Mouse (Mus musculus): ENCODE results near the gene Rbmx. TPM values are rescaled to one million over a fixed set of nuclear protein-coding genes. Genes with fewer than 3 reads are reported as not detected.

Gene Rbmx
- polyA plus RNA-seq, 1 experiment from 2014 or later = 137 TPM

GRCm38 (mm10) chrX:57374029-57374428 lies 18.8 kb downstream of the Rbmx start:
- H3K4me1 ChIP-seq (ENCODE audit: insufficient read depth, low read length) = no peaks in the 10 kb centered on the region
- H3K27me3 ChIP-seq (ENCODE audit: insufficient read depth, low read length) = no peaks in the 10 kb centered on the region
- 77% methylated on average over 2 of the region's 2 CpGs for WGBS
- no peak overlapping the region for H3K27ac ChIP-seq (ENCODE audit: low read length)
- H3K4me3 ChIP-seq (ENCODE audit: low read length) = no peak overlapping the region
- H3K9ac ChIP-seq (replicated peaks; ENCODE audit: low read length) = no peak overlapping the region
- peaks cover 12% of the 10 kb centered on the region; the same call in 1 of the 2 replicates for H3K36me3 ChIP-seq (ENCODE audit: insufficient read depth, low read length)
- no peak overlapping the region for H3K4me2 ChIP-seq (replicated peaks; ENCODE audit: low read depth, low read length)
- ATAC-seq (ENCODE audit: low FRiP score, low TSS enrichment) = no peak
- H3K9me3 ChIP-seq (ENCODE audit: low read length) = no peaks in the 10 kb centered on the region

DNA sequence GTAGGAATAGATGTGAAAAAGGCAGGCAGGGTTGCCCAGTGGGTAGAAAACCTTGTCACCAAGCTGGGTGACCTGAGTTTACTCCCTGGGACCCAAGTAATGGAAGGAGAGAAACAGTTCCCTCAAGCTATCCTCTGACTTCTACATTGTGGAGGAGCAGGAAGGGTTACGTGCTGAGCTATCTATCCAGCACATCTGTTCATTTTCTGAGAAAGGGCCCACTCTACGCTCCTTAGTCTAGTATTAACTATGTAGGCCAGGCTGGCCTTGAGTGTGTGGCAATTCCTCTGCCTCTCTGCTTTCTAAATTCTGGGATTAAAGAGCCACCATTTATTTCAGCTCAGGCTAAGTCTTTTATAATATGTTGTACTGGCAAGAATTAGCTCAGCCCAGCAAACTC lies 19.3 kb downstream of the Rbmx start:
- Histone ChIP-seq H3K4me3 (ENCODE audit: low read length) (no peak overlapping the region), H3K9ac (replicated peaks; ENCODE audit: low read length) (no peak overlapping the region), H3K27me3 (ENCODE audit: insufficient read depth, low read length) (no peaks in the 10 kb centered on the region), H3K27ac (ENCODE audit: low read length) (no peak overlapping the region), H3K4me1 (ENCODE audit: insufficient read depth, low read length) (no peaks in the 10 kb centered on the region), H3K9me3 (ENCODE audit: low read length) (no peaks in the 10 kb centered on the region), H3K4me2 (replicated peaks; ENCODE audit: low read depth, low read length) (no peak overlapping the region), H3K36me3 (ENCODE audit: insufficient read depth, low read length) (peaks cover 9% of the 10 kb centered on the region; the same call in 1 of the 2 replicates)
- 86% methylated on average over 2 of the region's 2 CpGs for WGBS
- no peak for ATAC-seq (ENCODE audit: low FRiP score, low TSS enrichment)

GRCm38 (mm10) chrX:57372965-57373364 lies 19.9 kb downstream of the Rbmx start:
- Histone ChIP-seq H3K9ac (replicated peaks; ENCODE audit: low read length) (no peak overlapping the region), H3K4me3 (ENCODE audit: low read length) (no peak overlapping the region), H3K4me1 (ENCODE audit: insufficient read depth, low read length) (no peaks in the 10 kb centered on the region), H3K27me3 (ENCODE audit: insufficient read depth, low read length) (no peaks in the 10 kb centered on the region), H3K27ac (ENCODE audit: low read length) (no peak overlapping the region), H3K9me3 (ENCODE audit: low read length) (no peaks in the 10 kb centered on the region), H3K4me2 (replicated peaks; ENCODE audit: low read depth, low read length) (no peak overlapping the region), H3K36me3 (ENCODE audit: insufficient read depth, low read length) (0 out of 2 replicates have a peak, but pooled peaks cover 6% of the 10 kb centered on the region)
- WGBS = 85% methylated on average over 4 of the region's 4 CpGs
- ATAC-seq (ENCODE audit: low FRiP score, low TSS enrichment) = no peak

DNA sequence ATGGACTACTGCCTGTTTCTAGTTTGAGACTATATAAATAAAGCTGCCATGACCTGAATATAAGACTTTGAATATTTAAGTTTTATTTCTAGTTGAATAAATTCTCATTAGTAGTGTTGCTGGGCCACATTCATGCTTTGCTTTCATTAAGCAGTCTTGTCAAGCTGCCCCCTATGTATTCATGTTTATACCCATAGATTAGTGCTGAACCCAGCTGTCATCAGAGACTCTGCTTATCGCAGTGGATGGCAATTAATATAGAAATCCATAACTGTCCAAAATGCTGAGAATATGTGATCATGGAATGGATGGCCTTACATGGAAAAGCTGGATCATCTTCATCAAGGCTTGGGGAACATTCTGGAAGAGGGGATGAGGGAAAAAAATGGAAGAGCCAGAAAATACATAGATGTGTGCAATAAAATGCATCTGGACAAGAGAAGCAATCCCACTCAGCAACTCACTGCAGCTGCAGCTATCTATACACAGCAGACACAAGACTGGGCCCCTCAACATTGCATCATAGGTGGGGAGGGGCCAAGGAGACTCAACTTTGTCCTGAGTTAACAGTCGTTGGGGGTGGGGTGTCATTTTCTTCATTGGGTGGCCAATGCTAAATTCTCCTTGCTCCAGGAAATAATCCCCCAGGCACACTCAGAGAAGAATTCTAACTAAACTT lies 27.8 kb downstream of the Rbmx start:
- no peaks in the 10 kb centered on the region for H3K27me3 ChIP-seq (ENCODE audit: insufficient read depth, low read length)
- H3K9ac ChIP-seq (replicated peaks; ENCODE audit: low read length) = no peak overlapping the region
- no peak for ATAC-seq (ENCODE audit: low FRiP score, low TSS enrichment)
- no peak overlapping the region for H3K4me3 ChIP-seq (ENCODE audit: low read length)
- H3K9me3 ChIP-seq (ENCODE audit: low read length) = no peaks in the 10 kb centered on the region
- no peak overlapping the region for H3K27ac ChIP-seq (ENCODE audit: low read length)
- 70% methylated on average over 2 of the region's 2 CpGs for WGBS
- no peaks in the 10 kb centered on the region for H3K36me3 ChIP-seq (ENCODE audit: insufficient read depth, low read length)
- H3K4me2 ChIP-seq (replicated peaks; ENCODE audit: low read depth, low read length) = no peak overlapping the region
- no peaks in the 10 kb centered on the region for H3K4me1 ChIP-seq (ENCODE audit: insufficient read depth, low read length)

- Histone ChIP-seq H3K27ac (ENCODE audit: low read length) (no peak overlapping the region), H3K9me3 (ENCODE audit: low read length) (no peaks in the 10 kb centered on the region), H3K36me3 (ENCODE audit: insufficient read depth, low read length) (no peaks in the 10 kb centered on the region), H3K4me3 (ENCODE audit: low read length) (no peak overlapping the region), H3K9ac (replicated peaks; ENCODE audit: low read length) (no peak overlapping the region), H3K4me2 (replicated peaks; ENCODE audit: low read depth, low read length) (no peak overlapping the region), H3K4me1 (ENCODE audit: insufficient read depth, low read length) (no peaks in the 10 kb centered on the region), H3K27me3 (ENCODE audit: insufficient read depth, low read length) (no peaks in the 10 kb centered on the region)
- no peak for ATAC-seq (ENCODE audit: low FRiP score, low TSS enrichment)
- 64% methylated on average over 1 of the region's 1 CpGs for WGBS
These were observed 33.5 kb downstream of the Rbmx start for GRCm38 (mm10) chrX:57359316-57359715.

- no peak overlapping the region for H3K4me2 ChIP-seq (replicated peaks; ENCODE audit: low read depth, low read length)
- no peak overlapping the region for H3K9ac ChIP-seq (replicated peaks; ENCODE audit: low read length)
- ATAC-seq (ENCODE audit: low FRiP score, low TSS enrichment) = no peak
- 65% methylated on average over 4 of the region's 4 CpGs for WGBS
- H3K9me3 ChIP-seq (ENCODE audit: low read length) = no peaks in the 10 kb centered on the region
- no peak overlapping the region for H3K27ac ChIP-seq (ENCODE audit: low read length)
- H3K27me3 ChIP-seq (ENCODE audit: insufficient read depth, low read length) = no peaks in the 10 kb centered on the region
- H3K36me3 ChIP-seq (ENCODE audit: insufficient read depth, low read length) = no peaks in the 10 kb centered on the region
- H3K4me1 ChIP-seq (ENCODE audit: insufficient read depth, low read length) = no peaks in the 10 kb centered on the region
- H3K4me3 ChIP-seq (ENCODE audit: low read length) = no peak overlapping the region
These were observed 53.6 kb downstream of the Rbmx start for GRCm38 (mm10) chrX:57339220-57339619.

DNA sequence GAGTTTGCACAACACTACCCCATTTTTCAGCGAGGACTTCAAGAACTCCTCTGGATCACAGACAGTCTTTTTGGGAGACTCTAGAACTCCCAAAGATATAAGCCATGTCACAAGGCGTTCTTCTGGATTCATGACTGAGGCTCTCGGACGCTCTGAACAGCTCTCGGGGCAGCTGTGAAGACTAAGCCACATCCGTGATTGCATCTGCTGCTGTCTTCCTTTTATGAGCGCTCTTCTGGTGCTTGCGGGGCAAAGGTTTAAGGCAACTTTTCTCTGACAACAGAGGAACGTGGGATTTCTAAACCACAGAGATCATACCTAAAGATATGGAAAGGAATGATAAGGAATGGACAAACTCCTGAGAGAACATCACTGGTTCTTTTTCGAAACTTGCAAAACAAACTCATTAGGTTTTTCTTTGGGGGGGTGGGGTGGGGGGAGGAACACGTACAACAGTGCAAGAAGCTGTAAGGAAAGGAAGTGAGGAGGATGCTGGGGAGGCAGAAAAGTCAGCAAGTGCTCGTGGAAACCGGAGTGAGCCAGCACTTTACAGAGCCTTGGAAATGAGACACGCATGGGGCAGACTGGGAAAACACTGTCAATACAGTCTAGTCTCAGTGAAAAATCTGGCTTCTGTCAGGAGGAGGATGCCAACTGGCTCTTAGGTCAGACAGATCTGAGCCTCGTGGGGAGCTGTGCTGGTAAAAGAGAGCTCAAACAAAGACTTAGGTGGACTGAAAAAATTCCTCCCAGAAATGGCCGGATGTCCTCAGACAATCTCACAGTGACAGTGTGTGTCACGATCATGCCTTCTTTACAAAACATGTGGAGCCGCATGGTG lies 54.2 kb downstream of the Rbmx start, which contains the start of gene Arhgef6:
TSS of gene Arhgef6 (minus strand) at position 359 of the 841 bp plus-strand sequence.
- H3K4me3 ChIP-seq (ENCODE audit: low read length) = no peak within 1 kb of the TSS
- H3K27ac ChIP-seq (ENCODE audit: low read length) = no peak within 1 kb of the TSS
- no peak within 1 kb of the TSS; the same call in 1 of the 2 replicates for H3K4me2 ChIP-seq (replicated peaks; ENCODE audit: low read depth, low read length)
- no peaks in the 10 kb centered on the region for H3K4me1 ChIP-seq (ENCODE audit: insufficient read depth, low read length)
- no peaks in the 10 kb centered on the region for H3K9me3 ChIP-seq (ENCODE audit: low read length)
- H3K36me3 ChIP-seq (ENCODE audit: insufficient read depth, low read length) = no peaks in the 10 kb centered on the region
- WGBS = 49% methylated on average over 18 of the region's 18 CpGs
- H3K27me3 ChIP-seq (ENCODE audit: insufficient read depth, low read length) = no peaks in the 10 kb centered on the region
- ATAC-seq (ENCODE audit: low FRiP score, low TSS enrichment) = no peak
- no peak within 1 kb of the TSS for H3K9ac ChIP-seq (replicated peaks; ENCODE audit: low read length)

DNA sequence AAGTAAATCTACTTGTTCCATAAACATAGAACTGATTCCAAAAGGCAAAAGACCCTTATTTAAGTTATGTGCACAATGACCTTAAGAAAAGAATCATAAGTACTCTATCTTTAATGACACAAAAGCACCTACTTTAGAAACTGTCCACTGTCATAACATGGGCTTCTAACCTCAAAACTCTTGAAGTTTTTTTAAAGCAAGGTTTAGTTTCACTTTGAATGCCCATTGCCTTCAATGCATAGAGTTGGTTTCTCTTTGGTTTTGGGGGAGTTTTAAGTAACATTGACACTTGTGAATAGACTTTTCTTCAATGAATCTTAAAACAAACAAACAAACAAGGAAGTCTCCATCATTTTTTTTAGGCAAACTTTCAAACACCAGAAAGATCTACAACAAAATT lies 55.3 kb downstream of the Rbmx start:
- H3K4me2 ChIP-seq (replicated peaks; ENCODE audit: low read depth, low read length) = no peak overlapping the region
- no peak for ATAC-seq (ENCODE audit: low FRiP score, low TSS enrichment)
- H3K9ac ChIP-seq (replicated peaks; ENCODE audit: low read length) = no peak overlapping the region
- no peaks in the 10 kb centered on the region for H3K27me3 ChIP-seq (ENCODE audit: insufficient read depth, low read length)
- no peaks in the 10 kb centered on the region for H3K4me1 ChIP-seq (ENCODE audit: insufficient read depth, low read length)
- no peaks in the 10 kb centered on the region for H3K9me3 ChIP-seq (ENCODE audit: low read length)
- H3K27ac ChIP-seq (ENCODE audit: low read length) = no peak overlapping the region
- no peak overlapping the region for H3K4me3 ChIP-seq (ENCODE audit: low read length)
- H3K36me3 ChIP-seq (ENCODE audit: insufficient read depth, low read length) = no peaks in the 10 kb centered on the region

DNA sequence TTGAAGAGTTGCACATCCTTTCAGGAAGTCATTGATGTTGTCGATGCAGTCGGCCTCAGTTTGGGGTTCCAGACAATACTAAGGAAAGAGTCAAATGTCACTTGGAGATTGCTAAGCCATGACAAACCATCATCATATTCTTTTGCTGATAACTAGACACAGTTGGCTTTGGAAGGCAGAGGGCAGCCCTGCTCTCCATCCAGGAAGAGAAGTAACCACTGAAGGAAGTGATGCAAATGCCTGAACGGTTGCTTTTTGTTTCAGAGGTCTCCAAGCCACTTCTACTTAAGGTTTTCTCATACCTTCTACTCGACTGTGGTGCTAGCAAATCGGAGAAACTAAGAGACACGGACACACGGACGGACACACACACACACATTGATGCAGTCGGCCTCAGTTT lies 55.9 kb downstream of the Rbmx start:
- H3K9ac ChIP-seq (replicated peaks; ENCODE audit: low read length) = no peak overlapping the region
- H3K36me3 ChIP-seq (ENCODE audit: insufficient read depth, low read length) = no peaks in the 10 kb centered on the region
- no peak overlapping the region for H3K4me3 ChIP-seq (ENCODE audit: low read length)
- no peaks in the 10 kb centered on the region for H3K4me1 ChIP-seq (ENCODE audit: insufficient read depth, low read length)
- H3K4me2 ChIP-seq (replicated peaks; ENCODE audit: low read depth, low read length) = no peak overlapping the region
- H3K27ac ChIP-seq (ENCODE audit: low read length) = no peak overlapping the region
- 82% methylated on average over 9 of the region's 9 CpGs for WGBS
- H3K27me3 ChIP-seq (ENCODE audit: insufficient read depth, low read length) = no peaks in the 10 kb centered on the region
- H3K9me3 ChIP-seq (ENCODE audit: low read length) = no peaks in the 10 kb centered on the region
- no peak for ATAC-seq (ENCODE audit: low FRiP score, low TSS enrichment)

DNA sequence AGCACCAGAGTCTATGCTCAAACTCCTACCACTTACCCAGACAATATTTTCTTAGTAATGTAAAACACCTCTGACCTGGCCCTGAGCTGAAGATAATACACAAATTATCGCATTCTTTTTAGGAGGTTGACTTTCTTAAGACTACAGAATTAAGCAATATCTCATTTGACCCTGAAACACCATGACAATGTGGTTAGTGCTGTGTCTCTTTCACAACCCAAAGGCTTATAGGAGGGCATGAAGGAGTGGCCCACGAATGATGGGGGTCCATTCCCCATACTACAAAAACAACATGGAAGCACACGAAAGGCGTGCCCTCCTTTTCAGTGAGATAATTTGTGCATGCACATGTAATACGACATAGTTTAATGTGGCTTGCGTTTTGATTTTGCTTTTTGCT lies 57.5 kb downstream of the Rbmx start:
- Histone ChIP-seq H3K27me3 (ENCODE audit: insufficient read depth, low read length) (no peaks in the 10 kb centered on the region), H3K4me3 (ENCODE audit: low read length) (no peak overlapping the region), H3K4me2 (replicated peaks; ENCODE audit: low read depth, low read length) (no peak overlapping the region), H3K9me3 (ENCODE audit: low read length) (no peaks in the 10 kb centered on the region), H3K27ac (ENCODE audit: low read length) (no peak overlapping the region), H3K4me1 (ENCODE audit: insufficient read depth, low read length) (no peaks in the 10 kb centered on the region), H3K36me3 (ENCODE audit: insufficient read depth, low read length) (no peaks in the 10 kb centered on the region), H3K9ac (replicated peaks; ENCODE audit: low read length) (no peak overlapping the region)
- no peak for ATAC-seq (ENCODE audit: low FRiP score, low TSS enrichment)
- WGBS = 81% methylated on average over 6 of the region's 6 CpGs
